Mouse (Mus musculus): Measurements from ENCODE around the gene Polr2h.

DNA sequence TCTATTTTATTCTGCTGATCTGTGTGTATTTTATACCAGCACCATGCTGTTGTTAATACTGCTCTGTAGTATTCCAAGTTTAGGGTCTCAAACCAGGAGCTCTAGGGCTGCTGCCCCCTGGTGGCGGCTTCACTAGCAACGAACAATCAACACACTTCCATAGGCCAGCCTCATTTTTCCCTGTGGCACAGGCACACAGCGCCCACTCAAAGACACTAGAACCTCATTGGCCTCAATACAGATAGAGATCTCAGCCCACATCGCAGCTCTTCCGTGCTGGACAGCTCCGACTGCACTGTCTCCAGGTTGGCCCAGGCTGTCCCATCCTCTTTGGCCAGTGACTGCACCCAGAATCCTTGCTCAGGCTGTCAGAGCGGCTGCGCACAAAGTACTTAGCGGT is 47.8 kb downstream of the Polr2h start:
- TF ChIP-seq GATA1 (IDR thresholded peaks at IDR 0.05; ENCODE audit: borderline replicate concordance, low read length) (no peak), FLI1 (IDR thresholded peaks at IDR 0.05; ENCODE audit: low read length) (no peak)

Measured in megakaryocyte, embryonic 14.5 days (primary cell).